Mouse (Mus musculus) cortical plate, adult 2 months (tissue): ENCODE results near the gene Riiad1. TPM values are rescaled to one million over a fixed set of nuclear protein-coding genes. Genes with fewer than 3 reads are reported as not detected.

Source experiments
- H3K27ac ChIP-seq: fragments of 200-500 bp; 2 replicates; pipeline ENCODE4 v1.5.1; 2012; ENCODE audit warnings: low read length, control low read depth, inconsistent platforms; ENCODE audit not compliant: insufficient read depth
- H3K4me1 ChIP-seq: fragments of 200-500 bp; 2 replicates; pipeline ENCODE4 v1.6.1; 2011; ENCODE audit warnings: low read length; ENCODE audit not compliant: control insufficient read depth, insufficient read depth
- H3K4me3 ChIP-seq: fragments of 200-500 bp; 2 replicates; pipeline ENCODE4 v1.5.1; 2011; ENCODE audit warnings: mild to moderate bottlenecking, low read length, control low read depth; ENCODE audit not compliant: insufficient read depth
- CTCF ChIP-seq: fragments of 200-500 bp; IDR thresholded peaks from 2 replicates; pipeline ENCODE4 v1.5.1; 2011; ENCODE audit warnings: mild to moderate bottlenecking, control low read depth, low read length; ENCODE audit not compliant: insufficient read depth; ENCODE audit errors: extremely low read depth
- POLR2A ChIP-seq: fragments of 200-500 bp; IDR thresholded peaks from 2 replicates; pipeline ENCODE4 v1.6.1; 2011; ENCODE audit warnings: mild to moderate bottlenecking, low read length, control low read depth; ENCODE audit not compliant: insufficient read depth; ENCODE audit errors: extremely low read depth
- polyA plus RNA-seq: library from polyadenylated mRNA; depleted of rRNA; stranded (reverse); fragments of >200 nt; gene quantifications from 2 replicates; pipeline ENCODE4 v1.2.3, GENCODE M21; 2012

Gene Riiad1
- polyA plus RNA-seq, 1 experiment = 4.1 TPM

DNA sequence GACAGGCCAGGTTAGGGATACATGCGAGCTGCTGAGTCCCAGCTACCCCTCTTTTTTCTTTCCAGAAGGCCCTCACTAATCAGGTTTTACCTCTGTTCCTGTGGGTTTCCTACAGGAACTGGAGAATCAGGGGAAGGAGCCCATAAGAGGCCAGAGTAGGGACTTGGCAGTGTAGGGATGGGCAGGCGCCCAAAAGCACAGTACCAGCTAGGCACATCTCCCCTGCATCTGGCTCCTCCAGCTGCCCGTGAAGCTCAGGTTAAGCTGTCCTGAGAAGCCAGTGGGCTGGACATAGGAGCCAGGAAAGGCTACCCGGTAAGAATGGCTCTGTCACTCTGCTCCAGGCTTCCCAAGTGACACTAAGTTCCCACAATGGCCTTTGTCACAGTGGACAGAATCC lies 1.3 kb upstream of the Riiad1 start:
- H3K4me1 ChIP-seq = peaks cover 23% of the 10 kb centered on the region
- H3K27ac ChIP-seq = 0 out of 2 replicates have a peak overlapping the region, but pooled peaks have one; percentile 8
- no peak for TF ChIP-seq POLR2A
- no peak for TF ChIP-seq CTCF
- H3K4me3 ChIP-seq = no peak overlapping the region

DNA sequence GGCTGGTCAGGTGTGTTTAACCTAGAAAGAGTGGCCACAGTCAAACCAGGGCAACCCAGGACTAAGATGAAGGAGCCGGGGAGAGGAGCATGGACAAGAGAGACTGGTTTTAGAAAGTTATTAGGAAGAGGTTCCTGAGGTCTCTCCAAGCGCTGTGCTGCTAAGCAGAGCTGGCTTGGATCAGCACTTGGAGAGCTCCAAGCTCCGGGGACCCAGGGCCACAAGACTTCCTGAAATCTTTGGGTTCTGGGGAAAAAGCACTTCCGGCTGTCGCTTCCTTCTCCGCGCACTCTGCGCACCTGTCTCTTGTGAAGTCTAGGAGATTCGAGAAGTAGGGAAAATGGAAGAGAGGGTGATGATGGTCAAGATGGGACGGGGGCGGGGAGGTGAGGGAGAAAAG lies 577 bp downstream of the Riiad1 start:
- Histone ChIP-seq H3K4me1 (peaks cover 16% of the 10 kb centered on the region), H3K27ac (0 out of 2 replicates have a peak overlapping the region, but pooled peaks have one; percentile 66)

DNA sequence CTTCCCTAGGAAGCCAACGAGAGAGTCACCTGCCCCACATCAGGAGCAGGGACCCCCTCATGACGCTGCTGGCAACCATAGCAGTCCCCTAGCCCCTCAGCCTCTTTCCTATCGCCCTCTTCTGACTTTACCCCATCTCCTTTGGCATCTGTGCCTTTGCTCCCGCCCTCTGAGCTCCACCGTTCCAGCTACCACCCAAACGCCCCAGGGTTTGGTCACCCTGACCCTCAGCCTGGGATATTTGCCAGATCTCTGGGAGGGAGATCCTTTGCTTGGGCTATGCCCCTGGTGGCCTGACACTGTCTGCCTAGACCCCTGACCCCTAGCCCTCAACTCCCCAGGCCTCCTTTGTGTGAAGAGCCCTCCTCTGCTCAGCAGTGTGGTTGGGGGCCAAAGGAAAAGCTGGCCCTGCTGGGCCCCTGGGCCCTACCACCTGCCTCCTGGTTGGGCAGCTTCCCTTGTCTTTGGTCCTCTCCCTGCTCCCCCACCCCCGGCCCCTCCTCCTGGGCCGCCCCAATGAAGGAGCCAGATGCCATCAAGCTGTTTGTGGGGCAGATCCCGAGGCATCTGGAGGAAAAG lies 1.5 kb downstream of the Riiad1 start:
- no peak for TF ChIP-seq POLR2A
- no peak for TF ChIP-seq CTCF
- H3K27ac ChIP-seq = peak overlapping the region; percentile 97
- peak overlapping the region; percentile 97 for H3K4me3 ChIP-seq
- H3K4me1 ChIP-seq = peaks cover 13% of the 10 kb centered on the region

More for the DNA sequence above, 577 bp downstream of the Riiad1 start:
- TF ChIP-seq CTCF (no peak), POLR2A (no peak)
- peak overlapping the region; percentile 97 for H3K4me3 ChIP-seq

DNA sequence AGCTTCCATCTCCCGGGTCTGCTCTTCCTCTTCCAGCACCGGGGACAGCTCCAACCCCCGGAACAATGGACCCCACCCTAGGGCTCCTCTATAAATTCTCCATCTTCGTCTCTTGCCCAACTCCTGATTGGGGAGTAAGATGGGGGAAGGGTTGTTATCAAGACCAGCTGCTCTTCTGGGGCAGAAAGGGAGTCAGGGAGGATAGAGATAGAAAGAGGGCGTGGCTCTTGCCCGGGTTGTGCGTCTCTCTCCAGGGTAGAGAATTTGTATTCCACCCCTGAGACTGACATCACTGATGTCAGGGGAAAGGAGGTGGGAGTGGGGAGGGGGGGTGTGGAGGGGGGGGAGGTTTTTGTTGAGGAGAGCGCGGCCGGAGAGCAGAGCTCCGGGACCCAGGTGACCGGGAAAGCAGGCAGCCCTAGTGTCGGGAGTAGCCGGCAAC lies 2.1 kb downstream of the Riiad1 start, which contains the start of gene Celf3:
Gene Celf3, plus strand, starts transcription at position 315 of the 442 bp plus-strand sequence.
- Histone ChIP-seq H3K27ac (peak within 1 kb of the TSS; percentile 97), H3K4me3 (peak within 1 kb of the TSS; percentile 97), H3K4me1 (peaks cover 12% of the 10 kb centered on the region)
- TF ChIP-seq CTCF (no peak), POLR2A (peak; percentile 54; the same call in 1 of the 2 replicates)

DNA sequence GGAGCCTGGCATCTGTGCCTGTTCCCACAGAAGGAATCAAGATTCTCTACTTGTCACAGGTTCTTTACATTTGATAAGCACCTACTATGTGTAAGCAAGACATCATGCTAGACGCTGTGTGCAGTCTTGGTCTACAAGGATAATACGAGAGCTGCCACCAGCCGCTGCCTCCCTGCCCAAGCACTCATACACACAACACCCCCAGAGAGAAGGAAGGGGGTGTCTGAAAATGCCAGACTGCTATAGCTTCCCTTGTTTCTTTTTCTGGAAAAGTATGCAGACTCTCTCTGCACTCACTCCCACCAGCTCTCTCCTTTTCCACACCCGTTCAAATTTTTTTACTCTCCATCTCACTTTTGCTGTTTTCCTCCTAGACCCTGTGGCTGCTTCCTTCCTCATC lies 2.7 kb downstream of the Riiad1 start:
- TF ChIP-seq CTCF (no peak), POLR2A (peak; percentile 59; the same call in 1 of the 2 replicates)
- Histone ChIP-seq H3K4me1 (peaks cover 7% of the 10 kb centered on the region), H3K4me3 (peak overlapping the region; percentile 97), H3K27ac (no peak overlapping the region)

DNA sequence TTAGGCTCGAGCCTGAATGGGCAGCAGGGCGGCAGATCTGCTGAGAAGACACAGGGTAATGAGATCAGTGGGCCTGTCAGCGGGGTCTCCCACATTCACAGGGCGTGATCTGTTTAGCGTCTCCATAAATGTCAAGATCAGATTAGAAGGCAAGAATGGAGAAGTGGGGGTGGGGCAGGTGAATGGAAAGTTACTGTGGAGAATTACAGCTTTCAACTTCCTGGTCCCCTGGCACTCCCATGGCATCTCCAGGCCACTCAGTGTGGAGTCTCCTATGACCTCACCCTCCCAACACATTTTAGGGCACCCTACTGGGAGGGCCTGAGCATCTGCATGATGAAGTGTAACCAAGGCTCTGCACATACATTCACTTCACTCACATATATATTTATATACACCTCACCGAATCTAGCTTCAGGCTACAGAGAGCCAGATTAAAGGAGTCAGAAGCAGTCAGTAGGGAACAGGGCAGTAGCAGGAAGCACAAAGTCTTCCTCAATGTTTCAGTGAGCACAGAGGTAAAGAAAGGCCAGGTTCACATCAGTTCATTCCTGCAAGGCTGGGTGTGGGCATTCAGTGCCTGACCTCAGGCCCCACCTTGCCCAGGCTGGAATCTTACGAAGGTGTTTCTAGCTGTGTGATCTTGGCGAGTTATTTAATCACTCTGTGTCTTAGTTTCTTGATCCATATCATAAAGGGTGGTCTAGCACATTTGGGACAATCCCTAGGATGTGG lies 3.7 kb downstream of the Riiad1 start:
- peaks cover 7% of the 10 kb centered on the region for H3K4me1 ChIP-seq
- no peak for TF ChIP-seq POLR2A
- no peak for TF ChIP-seq CTCF
- H3K27ac ChIP-seq = 0 out of 2 replicates have a peak overlapping the region, but pooled peaks have one; percentile 43
- no peak overlapping the region for H3K4me3 ChIP-seq

DNA sequence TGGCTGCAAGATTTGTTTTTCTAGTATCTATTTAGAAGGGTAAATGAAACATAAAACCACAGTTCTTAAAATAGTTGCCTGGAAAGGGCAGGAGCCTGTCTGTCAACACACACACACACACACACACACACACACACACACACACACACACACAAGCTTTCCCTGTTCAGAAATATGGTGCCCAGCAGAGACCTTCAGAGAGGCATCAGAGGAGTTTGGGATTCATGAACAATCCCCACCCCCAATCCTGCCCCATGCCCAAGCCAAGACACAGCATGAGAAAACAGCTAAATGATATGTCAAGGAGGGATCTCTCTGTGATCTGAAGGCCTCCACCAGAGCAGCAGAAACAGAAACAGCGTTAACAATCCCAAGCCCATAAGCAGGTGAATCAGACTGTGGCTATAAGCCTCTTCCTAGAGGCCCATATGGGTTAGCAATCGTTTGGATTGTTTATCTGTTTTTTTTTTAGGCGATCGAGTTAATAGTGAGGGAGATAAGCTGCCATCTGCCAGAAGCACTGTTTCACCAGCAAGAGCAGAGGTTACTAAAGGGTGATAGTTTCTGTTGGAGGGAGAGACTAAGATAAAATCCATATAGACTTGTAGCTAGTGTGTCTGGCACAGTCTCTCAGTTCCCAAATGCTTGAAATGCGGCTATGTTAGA lies 6.4 kb downstream of the Riiad1 start:
- TF ChIP-seq POLR2A (no peak), CTCF (no peak)
- Histone ChIP-seq H3K4me3 (no peak overlapping the region), H3K27ac (no peak overlapping the region), H3K4me1 (peaks cover 3% of the 10 kb centered on the region; the same call in 1 of the 2 replicates)

DNA sequence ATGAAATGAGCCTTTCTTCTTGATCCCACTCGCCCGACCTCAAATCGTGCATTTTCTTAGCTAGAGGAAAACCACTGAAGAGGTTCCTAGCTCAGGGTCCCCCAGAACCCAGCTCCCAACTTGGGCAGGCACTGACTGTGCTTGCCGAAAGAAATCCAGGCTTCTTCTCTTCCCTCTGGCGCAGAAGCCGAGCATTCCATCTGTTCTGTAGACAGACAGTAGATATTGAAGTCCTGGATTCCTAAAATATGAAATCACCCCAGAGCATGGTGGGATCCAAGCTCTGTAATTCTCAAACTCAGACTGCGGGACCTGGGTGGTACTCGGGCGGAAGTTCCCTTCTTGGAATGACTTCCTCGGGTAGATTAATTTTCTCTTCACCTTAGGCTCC lies 7.0 kb downstream of the Riiad1 start:
- peaks cover 3% of the 10 kb centered on the region; the same call in 1 of the 2 replicates for H3K4me1 ChIP-seq
- TF ChIP-seq CTCF (no peak), POLR2A (no peak)
- H3K27ac ChIP-seq = no peak overlapping the region
- H3K4me3 ChIP-seq = no peak overlapping the region

DNA sequence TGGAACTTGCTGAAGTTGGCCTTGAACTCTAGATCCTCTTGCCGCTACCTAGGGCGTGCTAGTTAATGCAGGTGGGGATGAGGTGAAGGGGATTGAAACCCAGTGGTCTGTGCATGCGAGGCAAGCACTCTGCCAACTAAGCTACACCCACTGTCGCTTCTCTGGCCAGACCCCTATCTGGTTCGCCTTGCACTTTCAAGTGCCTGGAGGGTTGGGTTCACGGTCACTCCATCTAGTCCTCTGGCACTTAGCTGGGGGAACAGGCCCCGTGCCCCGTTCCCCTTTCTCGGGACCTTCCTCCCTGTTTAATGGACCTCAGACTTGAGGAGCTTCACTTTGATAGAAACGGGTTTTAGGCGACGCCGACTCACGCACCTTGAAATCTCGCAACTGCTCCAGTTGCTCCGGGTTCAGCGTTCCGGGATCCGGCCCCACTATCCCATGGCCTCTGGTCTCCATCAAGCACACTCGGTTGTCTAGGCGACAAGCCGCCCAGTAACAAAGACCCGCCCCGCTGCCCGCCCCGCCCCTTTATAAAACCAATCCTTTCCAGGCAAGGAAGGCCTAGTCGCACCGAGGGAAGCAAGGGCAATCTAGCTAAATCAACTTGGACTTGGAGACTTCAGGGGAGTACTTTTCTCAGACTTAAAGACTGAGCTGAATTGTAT lies 7.6 kb downstream of the Riiad1 start:
- Histone ChIP-seq H3K4me1 (peaks cover 3% of the 10 kb centered on the region; the same call in 1 of the 2 replicates), H3K27ac (no peak overlapping the region), H3K4me3 (no peak overlapping the region)
- TF ChIP-seq CTCF = no peak
- TF ChIP-seq POLR2A = 0 out of 2 replicates have a peak, but pooled peaks have one; percentile 32
